Mouse (Mus musculus) liver, postnatal 0 days (tissue): ENCODE measurements around the gene Sash1. TPM values are rescaled to one million over a fixed set of nuclear protein-coding genes. Genes with fewer than 3 reads are reported as not detected.
A peak's percentile ranks its signal among the peaks of the same experiment; 100 is the strongest.

Experiments
- ATAC-seq: fragments of 200-750 bp; cut with Nextera tagmentation; 2 replicates; pipeline ENCODE4 v1.8.0; 2017; ENCODE audit warnings: mild to moderate bottlenecking, moderate library complexity
- DNase-seq: peaks from one replicate; pipeline ENCODE4 v3.0.0-alpha.2; 2016
- H3K27ac ChIP-seq: fragments of 300-500 bp; sonication (generic); 2 replicates; pipeline ENCODE4 v1.5.1; 2014; ENCODE audit warnings: antibody characterized with exemption, moderate library complexity, mild to moderate bottlenecking, low read depth
- H3K27me3 ChIP-seq: fragments of 300-500 bp; sonication (generic); 2 replicates; pipeline ENCODE4 v1.6.1; 2014; ENCODE audit warnings: low read length, control low read depth, mixed read lengths; ENCODE audit not compliant: insufficient read depth
- H3K36me3 ChIP-seq: fragments of 300-500 bp; sonication (generic); replicated peaks from 2 replicates; pipeline ENCODE4 v1.6.1; 2014; ENCODE audit warnings: mild to moderate bottlenecking, control low read depth, low read length, moderate library complexity, mixed read lengths; ENCODE audit not compliant: insufficient read depth
- H3K4me1 ChIP-seq: fragments of 300-500 bp; sonication (generic); 2 replicates; pipeline ENCODE4 v1.6.1; 2014; ENCODE audit warnings: antibody characterized with exemption, mild to moderate bottlenecking, control low read depth; ENCODE audit not compliant: insufficient read depth
- H3K4me2 ChIP-seq: fragments of 300-500 bp; sonication (generic); 2 replicates; pipeline ENCODE4 v1.6.1; 2014; ENCODE audit warnings: low read depth, mild to moderate bottlenecking, low read length, moderate library complexity, mixed read lengths
- H3K4me3 ChIP-seq: fragments of 300-500 bp; sonication (generic); 2 replicates; pipeline ENCODE4 v1.5.1; 2014; ENCODE audit warnings: low read depth, low read length
- H3K9ac ChIP-seq: fragments of 300-500 bp; sonication (generic); replicated peaks from 2 replicates; pipeline ENCODE4 v1.6.1; 2014; ENCODE audit warnings: mild to moderate bottlenecking, moderate library complexity
- H3K9me3 ChIP-seq: fragments of 300-500 bp; sonication (generic); 2 replicates; pipeline ENCODE4 v1.6.1; 2016; ENCODE audit warnings: mild to moderate bottlenecking, control low read depth, low read length, mixed read lengths
- CTCF ChIP-seq: sonication (generic); IDR thresholded peaks from 2 replicates; pipeline ENCODE4 v1.5.1; 2016; ENCODE audit warnings: antibody characterized with exemption, low read depth
- EP300 ChIP-seq: IDR thresholded peaks from 2 replicates; pipeline ENCODE4 v1.6.1; 2016; ENCODE audit warnings: antibody characterized with exemption, low read depth, mild to moderate bottlenecking
- WGBS: fragments of 180-500 bp; shearing (Covaris S2); extraction: QIAGEN DNeasy Blood & Tissue Kit; methylation state at CpG from one replicate; pipeline ENCODE4 v1.1.7; 2014; ENCODE audit not compliant: insufficient replicate concordance; 5-methylcytosine and 5-hydroxymethylcytosine counted together
- polyA plus RNA-seq: library from polyadenylated mRNA; unstranded; fragments of >200 nt; fragmentation: Nextera tagmentation; extraction: Ambion mirVana; gene quantifications from 2 replicates; pipeline ENCODE4 v1.2.1, GENCODE M21; 2015

The Sash1 gene
- polyA plus RNA-seq: 1.9 and 2.2 TPM in 2 replicates

DNA sequence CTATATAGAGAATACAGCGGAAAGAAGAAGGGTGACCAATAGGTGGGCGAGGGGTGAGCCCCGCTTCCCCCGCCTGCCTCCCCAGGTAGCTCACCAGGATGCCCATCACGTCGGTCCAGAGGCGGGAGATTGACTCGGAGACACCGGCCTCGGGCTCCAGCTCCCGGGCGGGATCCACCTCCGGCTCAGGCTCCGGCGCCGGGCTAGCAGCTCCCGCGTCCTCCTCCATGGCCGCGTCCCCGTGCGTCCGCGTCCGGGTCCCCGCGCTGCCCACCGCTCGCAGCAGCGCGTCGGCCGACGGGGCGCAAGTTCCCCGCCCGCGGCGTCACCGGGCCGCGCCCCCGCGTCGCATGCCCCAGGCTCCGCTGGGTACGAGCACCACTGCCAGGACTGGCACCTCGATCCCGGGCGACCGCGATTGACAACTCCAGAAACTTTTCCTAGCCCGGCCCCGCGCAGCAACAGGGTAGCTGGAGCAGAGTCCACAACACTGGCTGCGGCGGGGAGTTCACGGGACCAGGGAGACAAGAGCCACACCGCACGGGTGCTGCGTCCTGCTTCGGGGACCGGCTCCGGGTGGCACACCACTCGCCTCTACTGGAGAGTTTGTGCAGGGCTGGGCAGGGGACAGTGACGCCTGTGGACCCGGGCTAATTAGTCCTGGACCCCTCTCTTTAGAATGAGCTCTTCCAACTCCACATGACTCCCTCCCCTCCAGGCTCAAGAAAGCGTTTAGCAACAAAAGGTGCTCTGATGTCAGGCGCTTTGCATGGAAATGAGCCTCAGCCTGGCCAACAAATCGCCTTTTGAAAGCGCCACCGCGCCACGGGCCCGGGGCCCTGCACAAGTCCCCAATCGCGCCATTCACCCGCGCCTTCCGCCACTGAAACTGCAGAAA, at the start of gene Sash1:
Gene Sash1, minus strand, starts transcription at position 441 of the 898 bp plus-strand sequence.
- H3K9ac ChIP-seq: peak within 1 kb of the TSS; percentile 81
- H3K27me3 ChIP-seq: no peaks in the 10 kb centered on the region
- 0 out of 2 replicates have a peak, but pooled peaks cover 11% of the 10 kb centered on the region for H3K4me1 ChIP-seq
- H3K4me2 ChIP-seq: peak within 1 kb of the TSS; percentile 79
- DNase-seq: peak; percentile 81
- ATAC-seq: peak; percentile 93
- H3K9me3 ChIP-seq: no peaks in the 10 kb centered on the region
- H3K4me3 ChIP-seq: peak within 1 kb of the TSS; percentile 75
- TF ChIP-seq EP300 (no peak), CTCF (no peak)
- WGBS: under 1% methylated on average over 80 of the region's 80 CpGs
- no peaks in the 10 kb centered on the region for H3K36me3 ChIP-seq
- peak within 1 kb of the TSS; percentile 95 for H3K27ac ChIP-seq

DNA sequence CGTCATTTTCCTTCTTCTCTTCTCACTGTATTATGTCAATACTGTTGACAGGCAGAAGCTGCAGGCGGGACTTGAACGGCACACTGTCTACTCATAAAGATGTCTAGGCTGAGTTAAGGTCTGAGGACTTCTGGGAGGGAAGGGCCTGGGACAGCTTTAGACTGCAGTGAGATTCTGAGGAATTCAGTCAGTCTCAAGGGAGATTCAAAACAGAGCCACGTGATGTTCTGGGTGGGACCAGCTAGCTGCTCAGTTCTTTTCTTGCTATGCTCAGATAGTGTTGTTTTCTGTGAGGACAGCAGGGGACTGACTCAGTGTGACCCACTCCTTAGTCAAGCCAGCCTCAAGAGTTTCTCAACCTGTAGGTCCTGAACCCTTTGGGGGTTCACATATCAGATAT, 49.7 kb upstream of the Sash1 start:
- H3K4me3 ChIP-seq: no peak overlapping the region
- 57% methylated on average over 4 of the region's 4 CpGs for WGBS
- no peaks in the 10 kb centered on the region for H3K27me3 ChIP-seq
- ATAC-seq (no peak), DNase-seq (no peak)
- no peak overlapping the region for H3K9ac ChIP-seq
- H3K36me3 ChIP-seq: no peaks in the 10 kb centered on the region
- no peak overlapping the region for H3K4me2 ChIP-seq
- peaks cover 14% of the 10 kb centered on the region for H3K4me1 ChIP-seq
- no peak overlapping the region for H3K27ac ChIP-seq
- TF ChIP-seq CTCF: no peak
- no peak for TF ChIP-seq EP300
- H3K9me3 ChIP-seq: no peaks in the 10 kb centered on the region

DNA sequence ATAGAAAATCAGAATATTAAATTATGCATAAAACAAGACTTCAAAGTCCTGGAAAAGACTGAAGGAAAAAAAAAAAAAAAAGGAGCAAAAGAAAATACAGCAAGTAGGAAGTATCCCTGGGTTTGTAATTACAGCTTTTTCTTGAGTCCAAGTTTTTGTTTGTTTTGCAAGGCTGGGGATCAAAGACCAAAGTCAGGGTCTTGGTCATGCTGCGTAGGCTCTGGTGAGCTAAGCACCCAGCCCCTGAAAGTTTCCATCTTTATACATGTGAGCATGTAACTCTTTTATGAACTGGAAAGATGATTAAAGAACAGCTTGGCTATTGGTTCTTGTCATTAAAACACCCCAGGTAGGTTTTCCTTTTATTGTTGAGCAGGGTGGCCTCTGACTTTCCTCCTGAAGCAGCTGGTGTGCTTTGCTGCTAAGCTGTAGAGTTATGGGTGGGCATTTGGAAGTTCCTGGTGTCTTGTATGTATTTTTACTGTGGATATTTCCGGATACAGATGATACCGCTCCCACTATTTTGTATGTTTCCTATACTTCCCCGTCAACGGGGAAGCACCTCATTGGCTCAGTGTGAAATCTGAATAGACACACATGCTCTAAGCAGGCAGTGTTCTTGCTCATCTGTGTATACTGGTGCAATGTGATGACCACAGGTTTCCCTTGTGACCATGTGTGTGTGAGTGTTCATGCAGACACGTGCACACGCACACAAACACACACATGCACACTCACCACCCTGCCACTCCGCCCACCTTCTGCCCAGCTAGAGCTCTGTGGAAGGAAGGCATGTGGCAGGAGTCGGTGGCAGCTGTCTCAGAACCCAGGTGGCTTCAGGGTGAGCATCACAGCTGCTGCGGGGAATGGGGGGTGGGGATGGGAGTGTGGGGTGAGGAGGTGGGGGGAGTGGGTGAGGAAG, 47.8 kb upstream of the Sash1 start:
- H3K27me3 ChIP-seq: no peaks in the 10 kb centered on the region
- no peak overlapping the region for H3K4me3 ChIP-seq
- H3K4me2 ChIP-seq: no peak overlapping the region
- TF ChIP-seq EP300 (no peak), CTCF (no peak)
- no peaks in the 10 kb centered on the region for H3K36me3 ChIP-seq
- peaks cover 17% of the 10 kb centered on the region for H3K4me1 ChIP-seq
- 0 out of 2 replicates have a peak, but pooled peaks have one; percentile 27 for ATAC-seq
- WGBS: 71% methylated on average over 10 of the region's 10 CpGs
- no peaks in the 10 kb centered on the region for H3K9me3 ChIP-seq
- no peak overlapping the region for H3K9ac ChIP-seq
- no peak overlapping the region for H3K27ac ChIP-seq
- DNase-seq: no peak

DNA sequence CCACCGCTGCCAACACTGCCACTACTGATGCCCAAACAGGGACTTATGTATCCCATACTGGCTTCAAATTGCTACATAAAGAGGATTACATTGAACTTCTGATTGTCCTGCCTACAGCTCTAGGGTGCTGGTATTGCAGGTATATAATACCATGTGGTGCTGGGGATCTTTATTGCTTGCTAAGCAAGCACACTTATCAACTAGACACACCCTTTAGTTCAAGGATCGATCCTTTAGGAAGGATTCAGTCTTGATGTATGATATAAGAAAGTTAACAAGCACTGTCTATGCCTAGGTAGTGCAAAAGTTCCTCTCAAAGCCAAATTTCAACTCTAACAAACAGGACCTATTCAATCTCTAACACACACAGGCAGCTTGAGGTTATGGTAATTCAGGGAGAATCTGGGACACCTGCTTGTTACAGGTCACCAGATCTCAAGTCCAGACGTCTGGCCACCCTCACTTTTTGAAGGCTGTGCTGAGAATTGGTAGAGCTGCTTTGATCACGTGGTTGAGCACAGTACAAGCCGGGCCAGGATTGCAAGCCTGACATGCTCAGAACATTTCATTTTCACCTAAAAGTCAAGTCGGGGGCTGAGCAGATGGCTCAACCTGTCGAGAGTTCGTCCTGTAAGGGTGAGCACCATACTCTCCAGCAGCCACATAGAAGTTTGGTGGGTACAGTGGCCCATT, 45.8 kb upstream of the Sash1 start:
- H3K9me3 ChIP-seq: no peaks in the 10 kb centered on the region
- ATAC-seq (no peak), DNase-seq (no peak)
- no peak overlapping the region for H3K27ac ChIP-seq
- peaks cover 19% of the 10 kb centered on the region for H3K4me1 ChIP-seq
- no peaks in the 10 kb centered on the region for H3K36me3 ChIP-seq
- H3K4me3 ChIP-seq: no peak overlapping the region
- H3K27me3 ChIP-seq: no peaks in the 10 kb centered on the region
- WGBS: 75% methylated on average over 8 of the region's 8 CpGs
- no peak overlapping the region for H3K4me2 ChIP-seq
- TF ChIP-seq EP300 (no peak), CTCF (no peak)
- H3K9ac ChIP-seq: no peak overlapping the region

DNA sequence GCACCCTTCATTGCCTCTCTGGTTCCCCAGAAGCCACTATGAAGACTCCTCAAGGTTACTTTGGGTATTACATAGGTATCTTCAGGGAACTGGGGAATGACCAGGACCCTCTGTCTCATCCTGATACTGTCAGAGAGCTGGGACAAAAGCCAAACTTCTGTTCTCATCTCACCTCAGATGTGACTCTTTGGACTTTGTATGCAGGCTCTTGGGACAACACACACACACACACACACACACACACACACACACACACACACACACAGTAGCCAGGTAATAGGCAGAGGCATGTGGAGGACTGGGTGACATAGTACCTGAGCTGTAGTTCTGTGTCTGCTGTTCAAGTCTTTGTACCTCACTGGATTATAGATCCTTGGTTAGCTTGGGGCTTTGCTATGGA, 44.8 kb upstream of the Sash1 start:
- peak; percentile 34 for DNase-seq
- no peaks in the 10 kb centered on the region for H3K36me3 ChIP-seq
- TF ChIP-seq CTCF: no peak
- TF ChIP-seq EP300: no peak
- no peaks in the 10 kb centered on the region for H3K27me3 ChIP-seq
- no peak overlapping the region for H3K9ac ChIP-seq
- H3K9me3 ChIP-seq: no peaks in the 10 kb centered on the region
- H3K4me3 ChIP-seq: no peak overlapping the region
- no peak overlapping the region for H3K27ac ChIP-seq
- ATAC-seq: peak; percentile 82
- peaks cover 18% of the 10 kb centered on the region for H3K4me1 ChIP-seq
- no peak overlapping the region for H3K4me2 ChIP-seq
